Mouse (Mus musculus) olfactory bulb, adult 2 months (tissue): Measurements from ENCODE around the gene Pax5.

ENCODE experiments used
- CTCF ChIP-seq: fragments of 200-500 bp; IDR thresholded peaks from 2 replicates; pipeline ENCODE4 v1.5.1; 2012; ENCODE audit warnings: low read depth, mild to moderate bottlenecking, low read length, moderate library complexity; ENCODE audit not compliant: insufficient read depth
- POLR2A ChIP-seq: fragments of 200-500 bp; IDR thresholded peaks from 2 replicates; pipeline ENCODE4 v1.6.1; 2012; ENCODE audit warnings: mild to moderate bottlenecking, low read depth, low read length, moderate library complexity; ENCODE audit not compliant: insufficient read depth

DNA sequence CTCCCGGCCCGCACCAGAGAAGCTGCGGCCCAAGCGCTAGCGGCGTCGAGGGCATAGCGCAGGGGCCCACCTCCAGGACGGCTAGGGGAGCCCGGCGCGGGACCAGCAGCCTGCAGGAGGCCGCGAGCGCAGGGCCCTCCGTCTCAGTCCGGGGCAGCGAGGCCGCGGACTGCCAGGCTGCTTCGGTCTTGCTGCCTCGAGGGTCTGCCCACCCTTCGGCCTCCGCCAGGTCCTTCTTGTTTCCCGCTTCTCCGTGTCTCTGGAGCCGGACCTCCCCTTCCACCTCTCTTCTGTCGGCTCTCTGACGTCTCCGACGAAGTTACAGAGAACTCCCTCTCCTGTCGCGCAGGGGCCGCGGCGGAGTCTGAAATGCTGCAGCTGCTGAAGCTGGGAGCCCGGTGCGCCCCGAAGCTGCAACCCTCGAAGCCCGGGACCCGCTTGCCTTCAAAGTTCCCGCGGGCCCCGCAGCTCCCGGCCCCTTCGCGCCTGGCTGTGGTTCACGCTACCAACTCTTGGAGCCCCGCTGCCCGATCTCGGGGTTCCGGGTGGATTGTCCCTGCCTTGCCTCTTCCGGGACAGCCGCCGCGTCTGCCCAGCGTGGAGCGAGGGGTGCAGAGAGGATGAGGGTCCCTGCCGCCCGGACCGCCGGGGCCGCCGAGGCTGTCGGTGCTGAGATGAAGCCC, 6.5 kb downstream of the Pax5 start:
- no peak for TF ChIP-seq POLR2A
- no peak for TF ChIP-seq CTCF
